Mouse (Mus musculus): ENCODE data around the gene Stra6l.

DNA sequence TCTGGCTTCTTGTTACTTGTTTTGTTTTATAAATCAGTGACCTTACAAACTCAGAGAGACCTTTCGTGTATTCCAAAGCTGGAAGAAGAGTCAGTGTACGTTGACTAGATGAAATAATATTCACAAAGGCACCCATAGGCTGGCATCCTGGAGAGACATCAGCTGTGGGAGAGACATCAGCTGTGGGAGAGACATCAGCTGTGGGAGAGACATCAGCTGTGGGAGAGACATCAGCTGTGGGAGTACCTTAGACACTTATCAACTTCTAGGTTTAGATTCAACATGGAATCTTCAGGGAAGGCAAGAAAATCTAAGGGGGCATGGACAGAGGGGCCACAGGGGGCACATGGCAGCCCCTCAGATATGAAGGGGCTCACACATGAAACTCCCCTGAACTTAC lies 2.2 kb upstream of the Stra6l start:
- TF ChIP-seq CTCF (IDR thresholded peaks at IDR 0.05; ENCODE audit: extremely low read depth, insufficient read depth, low read length): no peak
- no peak for TF ChIP-seq POLR2A (IDR thresholded peaks at IDR 0.05; ENCODE audit: extremely low read depth, insufficient read depth, low read length)

Data from cortical plate, adult 2 months (tissue).